ENCODE assay signal across 11 mouse cellular contexts in genomic region chr11:6391516-6392276, GRCm38 (mm10). TPM values are rescaled to one million over a fixed set of nuclear protein-coding genes. Genes with fewer than 3 reads are reported as not detected.
A peak's percentile ranks its signal among the peaks of the same experiment; 100 is the strongest.
DNase-seq lines count a peak whose midpoint lies in the region; ATAC-seq and TF ChIP-seq lines count a peak whose summit lies in the region.
"Had no signal": no experiment of that assay in that cellular context is flagged by ENCODE, and none has a peak within 500 bp of the region (broad histone marks: within the 10 kb centered on the region; RNA-seq: fewer than 3 reads in every experiment).

No protein-coding gene starts in this region.

- no peak for TF ChIP-seq CTCF in kidney, adult 2 months (conservative IDR thresholded peaks at IDR 0.05; ENCODE audit: insufficient read depth, insufficient read length, low read depth, low read length)

- H3K36me3 ChIP-seq in heart, embryonic 13.5 days, result peaks cover 47% of the 10 kb centered on the region
- H3K36me3 ChIP-seq in kidney, adult 2 months (ENCODE audit: control insufficient read depth, insufficient read depth, low read length), result no peaks in the 10 kb centered on the region

- DNase-seq in heart, adult 9 months (ENCODE audit: low spot score in 2 of 2), result no peak
- DNase-seq in thymus, postnatal 25 days, result peak; percentile 38
- no peak for DNase-seq in thymus, postnatal 10 days (ENCODE audit: low spot score in 2 of 2)
- DNase-seq in urinary bladder, adult 2 months (ENCODE audit: low spot score), result no peak
- no peak for DNase-seq in right cerebral cortex, postnatal 14 days
- DNase-seq in kidney, adult 2 months, result no peak
- DNase-seq: heart, postnatal 4 days; kidney, postnatal 36 days; left cerebral cortex, postnatal 4 days had no signal

- no peak overlapping the region for H3K27ac ChIP-seq in heart, embryonic 13.5 days (replicated peaks)
- no peak overlapping the region for H3K27ac ChIP-seq in kidney, adult 2 months (ENCODE audit: insufficient read depth, low read depth, low read length)

- H3K4me1 ChIP-seq in heart, embryonic 13.5 days, result peaks cover 24% of the 10 kb centered on the region
- H3K4me1 ChIP-seq in kidney, adult 2 months (ENCODE audit: control insufficient read depth, insufficient read depth, low read length), result peaks cover 16% of the 10 kb centered on the region

- H3K9ac ChIP-seq in heart, embryonic 13.5 days, result peak overlapping the region; percentile 2; the same call in 1 of the 2 replicates

- H3K9me3 ChIP-seq in heart, embryonic 13.5 days, result no peaks in the 10 kb centered on the region

- WGBS in heart, embryonic 13.5 days, result 83% methylated on average over 8 of the region's 8 CpGs
- WGBS in kidney, adult 2 months, result 80% methylated on average over 8 of the region's 8 CpGs

- no peak overlapping the region for H3K4me2 ChIP-seq in heart, embryonic 13.5 days

- no peak overlapping the region for H3K4me3 ChIP-seq in heart, embryonic 13.5 days
- no peak overlapping the region for H3K4me3 ChIP-seq in kidney, adult 2 months (ENCODE audit: insufficient read depth, low read depth, low read length)

- no peaks in the 10 kb centered on the region for H3K27me3 ChIP-seq in heart, embryonic 13.5 days (replicated peaks)
- no peaks in the 10 kb centered on the region for H3K27me3 ChIP-seq in kidney, adult 2 months (replicated peaks; ENCODE audit: control insufficient read depth, insufficient read depth, low read length)

- ATAC-seq in heart, embryonic 13.5 days (ENCODE audit: extremely low read depth, insufficient number of reproducible peaks, low FRiP score, low TSS enrichment), result no peak
- ATAC-seq in monocyte, adult 5-6 weeks (replicated peaks; ENCODE audit: insufficient number of reproducible peaks, low FRiP score, low TSS enrichment, poor library complexity, severe bottlenecking), result peak; percentile 44

- no peak for TF ChIP-seq POLR2A in kidney, adult 2 months (IDR thresholded peaks at IDR 0.05; ENCODE audit: low read depth, low read length)

RNA-seq across cellular contexts. Expression of gene Zmiz2, which starts 2.8 kb away (rescaled TPM):
- 6.6 and 7.3 TPM in 2 replicates for polyA plus RNA-seq in heart, embryonic 13.5 days (2015; fragmentation: Nextera tagmentation; extraction: Ambion mirVana)
- total RNA-seq in monocyte, adult 5-6 weeks (2017), result 11.9 to 27.0 TPM (median 16.3 TPM) in 3 replicates
- polyA plus RNA-seq in urinary bladder, adult 2 months (2012; rRNA removed), result 12.4 and 33.6 TPM in 2 replicates
- polyA plus RNA-seq in kidney, adult 2 months (2012; rRNA removed), result 47.7 and 53.7 TPM in 2 replicates

RNA-seq across cellular contexts. Expression of gene Ppia, which starts 23.5 kb away (rescaled TPM):
- polyA plus RNA-seq in heart, embryonic 13.5 days (2015; fragmentation: Nextera tagmentation; extraction: Ambion mirVana), result 4,195 and 4,594 TPM in 2 replicates
- total RNA-seq in monocyte, adult 5-6 weeks (2017), result 917 to 1,280 TPM (median 1,115 TPM) in 3 replicates
- 1,961 and 2,442 TPM in 2 replicates for polyA plus RNA-seq in urinary bladder, adult 2 months (2012; rRNA removed)
- 1,045 and 1,237 TPM in 2 replicates for polyA plus RNA-seq in kidney, adult 2 months (2012; rRNA removed)

RNA-seq across cellular contexts. Expression of gene H2afv, which starts 52.5 kb away (rescaled TPM):
- polyA plus RNA-seq in heart, embryonic 13.5 days (2015; fragmentation: Nextera tagmentation; extraction: Ambion mirVana), result 309 and 340 TPM in 2 replicates
- 31.2 to 51.6 TPM (median 37.9 TPM) in 3 replicates for total RNA-seq in monocyte, adult 5-6 weeks (2017)
- polyA plus RNA-seq in urinary bladder, adult 2 months (2012; rRNA removed), result 97.0 and 110 TPM in 2 replicates
- polyA plus RNA-seq in kidney, adult 2 months (2012; rRNA removed), result 60.8 and 76.1 TPM in 2 replicates
